Mouse (Mus musculus) testis, adult 2 months (tissue): Measurements from ENCODE around the gene Il22ra2.

Experiments
- CTCF ChIP-seq: fragments of 200-500 bp; IDR thresholded peaks from 2 replicates; pipeline ENCODE4 v1.5.1; 2012; ENCODE audit warnings: low read depth, mild to moderate bottlenecking, inconsistent platforms, low read length, moderate library complexity; ENCODE audit not compliant: control insufficient read depth, insufficient read depth, insufficient replicate concordance
- POLR2A ChIP-seq: fragments of 200-500 bp; IDR thresholded peaks from 2 replicates; pipeline ENCODE4 v1.6.1; 2012; ENCODE audit warnings: low read depth, mild to moderate bottlenecking, inconsistent platforms, low read length, moderate library complexity; ENCODE audit not compliant: control insufficient read depth

DNA sequence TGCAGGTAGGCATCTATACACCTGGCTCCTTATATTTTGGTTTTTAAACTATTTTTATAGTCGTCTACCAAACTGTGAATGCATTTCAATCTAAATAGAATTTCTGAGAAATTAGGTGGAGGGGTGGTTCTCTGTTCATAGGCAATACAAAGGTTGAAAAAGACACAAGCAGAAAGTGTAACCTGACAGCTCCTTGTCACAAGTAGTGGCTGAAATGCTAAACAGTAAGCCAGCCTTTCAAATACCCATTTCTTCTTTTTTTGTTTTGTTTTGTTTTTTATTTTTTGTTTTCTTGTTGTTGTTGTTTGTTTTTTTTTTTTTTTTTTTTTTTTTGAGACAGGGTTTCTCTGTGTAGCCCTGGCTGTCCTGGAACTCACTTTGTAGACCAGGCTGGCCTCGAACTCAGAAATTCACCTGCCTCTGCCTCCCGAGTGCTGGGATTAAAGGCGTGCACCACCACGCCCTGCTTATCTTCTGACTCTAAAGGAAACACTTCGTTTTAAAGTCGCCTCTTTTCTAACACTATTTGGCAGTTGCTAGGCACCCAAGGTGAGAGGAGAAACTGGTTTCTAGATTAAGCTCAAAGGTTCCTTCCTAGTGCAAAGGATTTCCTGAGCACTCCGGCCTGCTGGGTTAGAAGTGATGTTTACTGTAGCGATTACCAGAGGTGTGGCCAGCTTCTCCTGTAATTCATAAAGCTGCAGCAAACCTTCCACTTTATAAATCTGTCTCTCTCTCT is 39.8 kb upstream of the Il22ra2 start:
- TF ChIP-seq CTCF (no peak), POLR2A (no peak)
